Mouse (Mus musculus) hindbrain, embryonic 16.5 days (tissue): Measurements from ENCODE around the gene Maml1. TPM values are rescaled to one million over a fixed set of nuclear protein-coding genes. Genes with fewer than 3 reads are reported as not detected.
A peak's percentile ranks its signal among the peaks of the same experiment; 100 is the strongest.

Source experiments
- ATAC-seq: fragments of 200-750 bp; cut with Nextera tagmentation; 2 replicates; pipeline ENCODE4 v1.8.0; 2017; ENCODE audit warnings: moderate TSS enrichment, moderate library complexity
- H3K27ac ChIP-seq: fragments of 300-500 bp; sonication (generic); 2 replicates; pipeline ENCODE4 v1.5.1; 2014; ENCODE audit warnings: low read depth, mild to moderate bottlenecking, control low read depth, low read length, moderate library complexity
- H3K27me3 ChIP-seq: fragments of 300-500 bp; sonication (generic); replicated peaks from 2 replicates; pipeline ENCODE4 v1.6.1; 2014; ENCODE audit warnings: low read length; ENCODE audit not compliant: control insufficient read depth, insufficient read depth
- H3K36me3 ChIP-seq: fragments of 300-500 bp; sonication (generic); 2 replicates; pipeline ENCODE4 v1.6.1; 2014; ENCODE audit warnings: mild to moderate bottlenecking, low read length, moderate library complexity, mixed read lengths; ENCODE audit not compliant: control insufficient read depth, insufficient read depth
- H3K4me1 ChIP-seq: fragments of 300-500 bp; sonication (generic); 2 replicates; pipeline ENCODE4 v1.6.1; 2014; ENCODE audit warnings: low read depth, low read length; ENCODE audit not compliant: control insufficient read depth, insufficient read depth
- H3K4me2 ChIP-seq: fragments of 300-500 bp; sonication (generic); 2 replicates; pipeline ENCODE4 v1.6.1; 2014; ENCODE audit warnings: mild to moderate bottlenecking, low read length, control low read depth, moderate library complexity
- H3K4me3 ChIP-seq: fragments of 300-500 bp; sonication (generic); 2 replicates; pipeline ENCODE4 v1.5.1; 2014; ENCODE audit warnings: mild to moderate bottlenecking, low read length, control low read depth, moderate library complexity
- H3K9ac ChIP-seq: fragments of 300-500 bp; sonication (generic); 2 replicates; pipeline ENCODE4 v1.6.1; 2014; ENCODE audit warnings: low read depth, mild to moderate bottlenecking, control low read depth, low read length, moderate library complexity
- H3K9me3 ChIP-seq: fragments of 300-500 bp; sonication (generic); 2 replicates; pipeline ENCODE4 v1.6.1; 2014; ENCODE audit warnings: mild to moderate bottlenecking, low read length, moderate library complexity; ENCODE audit not compliant: control insufficient read depth
- WGBS: fragments of 180-500 bp; shearing (Covaris S2); extraction: QIAGEN DNeasy Blood & Tissue Kit; methylation state at CpG from one replicate; pipeline ENCODE4 v1.1.7; 2014; 5-methylcytosine and 5-hydroxymethylcytosine counted together
- polyA plus RNA-seq: library from polyadenylated mRNA; unstranded; fragments of >200 nt; fragmentation: Nextera tagmentation; extraction: Ambion mirVana; gene quantifications from 2 replicates; pipeline ENCODE4 v1.2.1, GENCODE M21; 2015

The Maml1 gene
- polyA plus RNA-seq, 1 experiment from 2014 or later, result 1.9 TPM

DNA sequence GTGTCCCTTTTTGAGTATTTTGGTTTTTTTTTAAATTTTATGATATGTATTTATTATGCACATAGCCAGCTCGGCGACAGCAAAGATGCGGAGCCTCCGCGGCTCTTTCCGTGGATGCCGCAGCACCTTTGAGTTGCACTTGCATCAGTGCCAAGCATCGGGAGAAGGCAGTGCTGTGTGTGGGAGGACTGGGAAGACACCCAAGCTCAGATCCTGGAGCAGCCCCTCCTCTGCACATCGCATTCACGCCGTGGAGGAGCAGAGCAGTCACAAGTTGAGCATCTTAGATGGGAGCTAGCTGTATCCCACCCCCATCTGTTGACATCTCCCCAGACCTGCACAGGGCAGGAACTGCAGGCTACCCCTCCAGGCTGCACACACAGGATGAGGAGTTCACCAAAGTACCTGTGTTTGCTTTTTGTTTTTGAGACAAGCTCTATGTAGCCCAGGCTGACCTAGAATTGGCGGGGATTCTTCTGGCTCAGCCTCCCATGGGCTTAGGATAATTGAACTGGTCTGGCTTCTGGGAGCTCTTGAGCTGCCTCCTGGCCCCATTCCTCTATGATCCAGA, 38.0 kb downstream of the Maml1 start:
- peaks cover 20% of the 10 kb centered on the region for H3K36me3 ChIP-seq
- H3K27ac ChIP-seq, result no peak overlapping the region; the same call in 1 of the 2 replicates
- H3K4me1 ChIP-seq, result no peaks in the 10 kb centered on the region
- 83% methylated on average over 12 of the region's 12 CpGs for WGBS
- ATAC-seq, result peak; percentile 16; the same call in 1 of the 2 replicates
- H3K9ac ChIP-seq, result no peak overlapping the region
- no peaks in the 10 kb centered on the region for H3K9me3 ChIP-seq
- no peak overlapping the region for H3K4me2 ChIP-seq
- H3K27me3 ChIP-seq, result no peaks in the 10 kb centered on the region
- H3K4me3 ChIP-seq, result no peak overlapping the region

DNA sequence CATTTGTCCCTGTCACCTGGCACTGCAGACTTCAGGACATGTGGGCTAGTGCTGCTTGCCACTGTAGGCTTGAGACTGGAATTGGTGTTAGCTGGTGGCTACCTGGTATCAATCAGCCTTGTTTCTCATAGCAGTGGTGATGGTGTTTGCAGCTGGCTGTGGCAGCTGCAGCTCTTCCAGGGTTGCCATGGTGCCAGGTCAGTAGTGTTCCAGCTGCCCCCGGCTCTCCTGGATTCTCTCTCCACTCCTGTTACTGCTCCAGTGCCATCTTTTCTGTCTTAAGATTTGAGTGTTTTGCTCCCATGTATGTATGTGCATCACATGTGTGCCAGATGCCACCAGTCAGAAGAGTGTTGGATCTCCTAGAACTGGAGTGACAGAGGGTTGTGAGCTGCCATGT, 38.7 kb downstream of the Maml1 start:
- H3K4me2 ChIP-seq, result no peak overlapping the region
- WGBS, result 50% methylated on average over 1 of the region's 1 CpGs
- H3K36me3 ChIP-seq, result peaks cover 18% of the 10 kb centered on the region
- no peak for ATAC-seq
- H3K9me3 ChIP-seq, result no peaks in the 10 kb centered on the region
- H3K4me1 ChIP-seq, result no peaks in the 10 kb centered on the region
- no peak overlapping the region for H3K9ac ChIP-seq
- H3K4me3 ChIP-seq, result no peak overlapping the region
- no peaks in the 10 kb centered on the region for H3K27me3 ChIP-seq
- no peak overlapping the region for H3K27ac ChIP-seq

- Histone ChIP-seq H3K36me3 (peaks cover 12% of the 10 kb centered on the region; the same call in 1 of the 2 replicates), H3K4me1 (no peaks in the 10 kb centered on the region), H3K4me2 (no peak overlapping the region), H3K9me3 (no peaks in the 10 kb centered on the region), H3K4me3 (no peak overlapping the region), H3K9ac (no peak overlapping the region), H3K27me3 (no peaks in the 10 kb centered on the region), H3K27ac (no peak overlapping the region)
- no peak for ATAC-seq
- WGBS, result 75% methylated on average over 11 of the region's 11 CpGs
These were observed 39.3 kb downstream of the Maml1 start for GRCm38 (mm10) chr11:50252684-50253265.

- no peak overlapping the region for H3K27ac ChIP-seq
- no peak overlapping the region for H3K9ac ChIP-seq
- H3K27me3 ChIP-seq, result no peaks in the 10 kb centered on the region
- H3K4me1 ChIP-seq, result no peaks in the 10 kb centered on the region
- peaks cover 8% of the 10 kb centered on the region; the same call in 1 of the 2 replicates for H3K36me3 ChIP-seq
- no peak overlapping the region for H3K4me2 ChIP-seq
- H3K4me3 ChIP-seq, result no peak overlapping the region
- WGBS, result 69% methylated on average over 3 of the region's 3 CpGs
- no peaks in the 10 kb centered on the region for H3K9me3 ChIP-seq
- no peak for ATAC-seq
These were observed 39.9 kb downstream of the Maml1 start for GRCm38 (mm10) chr11:50252166-50252565.

- no peak overlapping the region for H3K9ac ChIP-seq
- no peaks in the 10 kb centered on the region for H3K27me3 ChIP-seq
- no peaks in the 10 kb centered on the region for H3K4me1 ChIP-seq
- 82% methylated on average over 7 of the region's 7 CpGs for WGBS
- no peak for ATAC-seq
- no peaks in the 10 kb centered on the region for H3K36me3 ChIP-seq
- no peak overlapping the region for H3K4me3 ChIP-seq
- H3K27ac ChIP-seq, result no peak overlapping the region
- no peak overlapping the region for H3K4me2 ChIP-seq
- no peaks in the 10 kb centered on the region for H3K9me3 ChIP-seq
These were observed 43.5 kb downstream of the Maml1 start for GRCm38 (mm10) chr11:50248473-50249171.

GRCm38 (mm10) chr11:50245269-50245668, 46.8 kb downstream of the Maml1 start:
- H3K4me1 ChIP-seq, result no peaks in the 10 kb centered on the region
- H3K4me2 ChIP-seq, result no peak overlapping the region
- H3K4me3 ChIP-seq, result no peak overlapping the region
- no peaks in the 10 kb centered on the region for H3K36me3 ChIP-seq
- no peaks in the 10 kb centered on the region for H3K9me3 ChIP-seq
- no peak overlapping the region for H3K27ac ChIP-seq
- ATAC-seq, result no peak
- H3K27me3 ChIP-seq, result no peaks in the 10 kb centered on the region
- H3K9ac ChIP-seq, result no peak overlapping the region
- WGBS, result 78% methylated on average over 5 of the region's 5 CpGs

GRCm38 (mm10) chr11:50243926-50244325, 48.2 kb downstream of the Maml1 start:
- Histone ChIP-seq H3K4me2 (no peak overlapping the region), H3K4me1 (no peaks in the 10 kb centered on the region), H3K27me3 (no peaks in the 10 kb centered on the region), H3K27ac (no peak overlapping the region), H3K36me3 (no peaks in the 10 kb centered on the region), H3K4me3 (no peak overlapping the region), H3K9me3 (no peaks in the 10 kb centered on the region), H3K9ac (no peak overlapping the region)
- ATAC-seq, result no peak
- WGBS, result 81% methylated on average over 6 of the region's 6 CpGs

DNA sequence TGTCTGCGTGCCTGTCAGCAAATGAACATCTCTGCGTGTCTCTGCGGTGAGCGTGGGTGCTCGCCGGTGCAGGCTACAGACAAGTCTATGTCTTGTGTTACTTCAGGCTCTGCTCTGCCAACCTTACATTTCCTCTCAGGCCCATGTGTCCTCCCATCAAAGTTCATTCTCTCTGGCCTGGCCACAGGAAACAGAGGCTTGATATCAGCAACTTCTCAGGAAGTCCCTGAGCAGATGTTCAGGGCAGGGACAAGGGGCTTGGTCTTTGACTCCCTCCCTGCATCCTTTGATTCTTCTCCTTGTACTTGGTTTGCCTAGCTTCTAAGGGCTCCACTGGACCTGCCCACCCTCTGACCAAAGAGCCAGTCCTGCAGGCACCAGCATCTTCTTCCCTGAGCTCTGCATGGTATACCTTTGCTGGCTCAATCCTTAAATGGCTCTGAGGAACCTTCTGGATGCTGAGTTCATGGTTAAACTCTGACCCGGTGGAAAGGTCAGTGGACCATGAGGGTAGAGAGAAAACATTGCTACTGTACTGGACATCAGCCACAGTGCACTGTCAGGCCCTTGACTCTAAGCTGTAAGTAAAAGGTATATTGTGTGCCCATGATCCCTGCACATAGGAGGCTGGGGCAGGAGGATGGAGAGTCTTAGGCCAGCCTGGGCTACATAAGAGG, 51.7 kb downstream of the Maml1 start:
- Histone ChIP-seq H3K4me1 (peaks cover 13% of the 10 kb centered on the region), H3K4me2 (no peak overlapping the region), H3K27me3 (no peaks in the 10 kb centered on the region), H3K9me3 (no peaks in the 10 kb centered on the region), H3K4me3 (no peak overlapping the region), H3K9ac (no peak overlapping the region), H3K36me3 (no peaks in the 10 kb centered on the region), H3K27ac (no peak overlapping the region)
- WGBS, result 92% methylated on average over 7 of the region's 7 CpGs
- ATAC-seq, result no peak
